Mouse (Mus musculus) CD4-positive helper T cell, adult 2 months (primary cell): ENCODE measurements at regions not wholly inside any gene's neighbourhood (a gene's known extent, or its start where the extent isn't known, plus 50 kb on each side); places are given as distances from the start of the nearest gene placed in this dataset.

Experiments
- DNase-seq: peaks from one replicate; pipeline ENCODE4 v3.0.0-alpha.2; 2012; ENCODE audit warnings: low read depth, missing footprints, low spot score

DNA sequence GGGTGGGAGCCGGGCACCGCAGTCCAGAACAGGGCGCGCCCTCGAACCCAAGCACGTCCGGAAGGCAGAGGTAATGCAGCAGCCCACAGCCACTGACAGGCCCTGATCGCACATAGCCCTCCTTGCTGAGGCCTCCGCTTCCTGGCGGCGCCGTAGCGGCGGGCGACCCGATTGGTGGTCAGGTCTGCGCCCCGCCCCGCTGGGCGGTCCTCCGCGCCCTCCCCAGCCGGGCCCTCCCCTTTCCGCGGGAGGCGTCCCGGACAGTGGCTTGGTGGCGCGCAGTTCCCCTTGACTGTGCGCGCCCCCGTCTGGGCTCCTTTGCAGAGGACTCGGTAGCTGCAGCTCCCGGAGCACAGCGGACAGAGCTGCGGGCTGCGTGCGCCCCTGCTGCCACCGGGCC, 375.5 kb upstream of the Asap2 start:
- DNase-seq: peak; percentile 61
